Mouse (Mus musculus) bone marrow, adult 2 months (tissue): Measurements from ENCODE around the gene Pard3.

Experiments
- CTCF ChIP-seq: fragments of 200-500 bp; IDR thresholded peaks from 2 replicates; pipeline ENCODE4 v1.5.1; 2011; ENCODE audit warnings: low read length, control low read depth; ENCODE audit not compliant: control insufficient read depth, insufficient read depth
- POLR2A ChIP-seq: fragments of 200-500 bp; IDR thresholded peaks from 2 replicates; pipeline ENCODE4 v1.6.1; 2011; ENCODE audit warnings: low read depth, mild to moderate bottlenecking, control low read depth, low read length, borderline replicate concordance; ENCODE audit not compliant: control insufficient read depth

GRCm38 (mm10) chr8:127501756-127502155, 438.1 kb downstream of the Pard3 start:
- no peak for TF ChIP-seq CTCF
- no peak for TF ChIP-seq POLR2A
